ENCODE assay signal across 11 mouse cellular contexts in the genomic region with DNA sequence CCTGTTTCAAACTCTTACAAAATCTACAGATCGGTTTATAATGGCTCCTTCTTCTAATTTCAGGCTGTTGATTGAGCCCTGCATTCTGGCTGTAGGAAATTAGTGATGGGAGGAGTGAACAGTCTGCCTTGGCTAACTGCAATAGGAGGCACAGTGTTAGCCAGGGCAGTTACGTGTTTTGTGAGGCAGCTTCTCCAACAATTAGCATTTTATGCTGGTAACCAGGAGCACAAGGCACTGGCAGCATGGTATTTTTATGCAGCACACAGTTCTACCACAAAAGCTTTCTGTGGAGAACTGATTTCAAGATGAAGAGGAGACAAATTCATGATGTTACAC.
DNase-seq lines count a peak whose midpoint lies in the region; ATAC-seq and TF ChIP-seq lines count a peak whose summit lies in the region.
"Had no signal": no experiment of that assay in that cellular context is flagged by ENCODE, and none has a peak within 500 bp of the region (broad histone marks: within the 10 kb centered on the region; RNA-seq: fewer than 3 reads in every experiment).

No protein-coding gene starts in this region.

- no peak for TF ChIP-seq EP300 in MEL (IDR thresholded peaks at IDR 0.05; ENCODE audit: low read depth in 1 of 2, low read length in 2 of 2)

- TF ChIP-seq RAD21 in MEL (IDR thresholded peaks at IDR 0.05; ENCODE audit: low read depth, low read length): no peak

- 67% methylated on average over 2 of the region's 2 CpGs for WGBS in heart, embryonic 16.5 days

- no peak for TF ChIP-seq CTCF in MEL (IDR thresholded peaks at IDR 0.05 in 2 of 3, conservative IDR thresholded peaks at IDR 0.05 in 1 of 3; ENCODE audit: control insufficient read depth in 1 of 3, insufficient read depth in 1 of 3, low read depth in 2 of 3, low read length in 3 of 3, poor library complexity in 1 of 3, severe bottlenecking in 1 of 3)
- TF ChIP-seq CTCF in brain, embryonic 14.5 days (IDR thresholded peaks at IDR 0.05; ENCODE audit: borderline replicate concordance, extremely low read depth, insufficient read depth, insufficient read length): no peak

- no peak for ATAC-seq in heart, embryonic 16.5 days (replicated peaks; ENCODE audit: extremely low read depth, insufficient read depth, low FRiP score)
- ATAC-seq: intestine, embryonic 16.5 days had no signal

- no peaks in the 10 kb centered on the region for H3K9me3 ChIP-seq in heart, embryonic 16.5 days (replicated peaks; ENCODE audit: control insufficient read depth, low read length)
- no peaks in the 10 kb centered on the region for H3K9me3 ChIP-seq in MEL (replicated peaks; ENCODE audit: insufficient read depth, low read length)
- no peaks in the 10 kb centered on the region for H3K9me3 ChIP-seq in megakaryocyte, embryonic 14.5 days
- H3K9me3 ChIP-seq: embryonic facial prominence, embryonic 13.5 days had no signal

- H3K9ac ChIP-seq in heart, embryonic 16.5 days (ENCODE audit: low read length): no peak overlapping the region
- peak overlapping the region; percentile 30; the same call in 1 of the 2 replicates for H3K9ac ChIP-seq in MEL (ENCODE audit: control insufficient read depth, low read depth, low read length, poor library complexity, severe bottlenecking)
- H3K9ac ChIP-seq: embryonic facial prominence, embryonic 13.5 days had no signal

- peaks cover 43% of the 10 kb centered on the region for H3K4me1 ChIP-seq in heart, embryonic 16.5 days (ENCODE audit: control insufficient read depth, insufficient read depth, low read length)
- peaks cover 23 to 58% of the 10 kb centered on the region in 2 experiments for H3K4me1 ChIP-seq in MEL (ENCODE audit: control insufficient read depth in 1 of 2, insufficient read depth in 2 of 2, low read length in 2 of 2)
- peaks cover 87% of the 10 kb centered on the region for H3K4me1 ChIP-seq in megakaryocyte, embryonic 14.5 days

- intact Hi-C loops in heart, postnatal 14 days (cut with DNase I): no loop called here

- no peak for TF ChIP-seq POLR2A in MEL (IDR thresholded peaks at IDR 0.05; ENCODE audit: control insufficient read depth in 1 of 2, insufficient read depth in 1 of 2, low read depth in 1 of 2, low read length in 2 of 2, poor library complexity in 1 of 2)
- TF ChIP-seq POLR2A in brain, embryonic 14.5 days (IDR thresholded peaks at IDR 0.05; ENCODE audit: borderline replicate concordance, extremely low read depth, insufficient read depth, insufficient read length, poor library complexity, severe bottlenecking): no peak

- H3K27ac ChIP-seq in heart, embryonic 16.5 days (ENCODE audit: low read length): peak overlapping the region; percentile 78
- peak overlapping the region; percentile 88 for H3K27ac ChIP-seq in MEL (ENCODE audit: control insufficient read depth, low read depth, low read length)
- H3K27ac ChIP-seq: embryonic facial prominence, embryonic 13.5 days had no signal

- DNase-seq in heart, postnatal 14 days: no peak
- DNase-seq in MEL (ENCODE audit: low read depth, low spot score): no peak
- peak; percentile 75 for DNase-seq in brain, embryonic 14.5 days (ENCODE audit: low read depth)
- DNase-seq in spleen, postnatal 14 days (ENCODE audit: low spot score in 2 of 2): no peak
- no peak for DNase-seq in cerebellum, adult 18-20 months
- DNase-seq: cerebellum, adult 9-10 months; thymus, postnatal 25 days had no signal

- no peaks in the 10 kb centered on the region for H3K27me3 ChIP-seq in heart, embryonic 16.5 days (ENCODE audit: control insufficient read depth, insufficient read depth, low read length)
- no peaks in the 10 kb centered on the region for H3K27me3 ChIP-seq in MEL (ENCODE audit: control insufficient read depth in 1 of 2, insufficient read depth in 2 of 2, low read length in 2 of 2)
- no peaks in the 10 kb centered on the region for H3K27me3 ChIP-seq in megakaryocyte, embryonic 14.5 days (replicated peaks)
- H3K27me3 ChIP-seq: embryonic facial prominence, embryonic 13.5 days had no signal

- H3K79me2 ChIP-seq in MEL (ENCODE audit: control insufficient read depth, insufficient read depth, low read length, poor library complexity): peaks cover 33% of the 10 kb centered on the region

- H3K4me2 ChIP-seq in heart, embryonic 16.5 days (ENCODE audit: low read depth, low read length): 0 out of 2 replicates have a peak overlapping the region, but pooled peaks have one; percentile 16
- H3K4me2 ChIP-seq: embryonic facial prominence, embryonic 13.5 days had no signal

- no peaks in the 10 kb centered on the region for H3K36me3 ChIP-seq in heart, embryonic 16.5 days (ENCODE audit: control insufficient read depth, insufficient read depth)
- H3K36me3 ChIP-seq in MEL (ENCODE audit: control insufficient read depth in 1 of 2, insufficient read depth in 2 of 2, low read length in 2 of 2): peaks cover 0 to 67% of the 10 kb centered on the region in 2 experiments; a peak in 3 of 4 replicates
- H3K36me3 ChIP-seq in megakaryocyte, embryonic 14.5 days (replicated peaks; ENCODE audit: low read length): peaks cover 35% of the 10 kb centered on the region
- H3K36me3 ChIP-seq: embryonic facial prominence, embryonic 13.5 days had no signal

- H3K4me3 ChIP-seq in heart, embryonic 16.5 days (ENCODE audit: low read length): no peak overlapping the region
- no peak overlapping the region for H3K4me3 ChIP-seq in MEL (ENCODE audit: control insufficient read depth in 1 of 2, insufficient read depth in 1 of 2, low read depth in 2 of 2, low read length in 2 of 2)
- H3K4me3 ChIP-seq in megakaryocyte, embryonic 14.5 days (replicated peaks): peak overlapping the region; percentile 73
- H3K4me3 ChIP-seq: embryonic facial prominence, embryonic 13.5 days had no signal

TF ChIP-seq in MEL, 35 proteins besides CTCF, POLR2A, EP300 and RAD21:
- no peak for TF ChIP-seq KAT2A (conservative IDR thresholded peaks at IDR 0.05; ENCODE audit: low read depth, low read length)
- TF ChIP-seq CHD1 (IDR thresholded peaks at IDR 0.05; ENCODE audit: low read depth, low read length): no peak
- TF ChIP-seq MYC (IDR thresholded peaks at IDR 0.05; ENCODE audit: low read depth, low read length): no peak
